Mouse (Mus musculus) frontal cortex, postnatal 10 days (tissue): Measurements from ENCODE around the gene Cog4.
"Not testable (repeated sequence)": the region's sequence is repeated elsewhere in the genome, so short reads cannot be mapped to it uniquely, and the experiment has no call there.

Experiments used
- DNase-seq, 2 experiments: peaks; one replicate each; pipeline ENCODE4 v3.0.0; 2022; ENCODE audit warnings: low spot score in 2 of 2, mixed read lengths in 1 of 2

Cog4 gene

DNA sequence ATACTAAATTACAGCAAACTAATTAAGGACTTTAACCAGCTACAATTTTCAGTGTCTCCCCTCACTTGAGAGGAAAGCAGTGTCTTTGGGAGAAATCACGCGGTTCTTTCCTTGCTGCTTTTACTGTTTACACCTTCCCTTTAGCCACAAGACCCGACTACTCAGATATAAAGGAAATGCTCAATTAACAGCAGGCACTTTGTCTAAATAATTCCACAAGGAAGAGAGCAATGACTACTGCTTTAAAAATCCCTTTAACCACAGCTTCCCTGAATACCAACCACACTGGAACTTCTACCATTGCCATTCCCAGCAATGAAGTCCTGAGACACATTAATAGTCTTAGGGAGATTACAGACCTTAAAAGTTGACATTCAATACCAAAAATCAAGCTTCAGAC is 17.9 kb upstream of the Cog4 start:
- no peak for DNase-seq

DNA sequence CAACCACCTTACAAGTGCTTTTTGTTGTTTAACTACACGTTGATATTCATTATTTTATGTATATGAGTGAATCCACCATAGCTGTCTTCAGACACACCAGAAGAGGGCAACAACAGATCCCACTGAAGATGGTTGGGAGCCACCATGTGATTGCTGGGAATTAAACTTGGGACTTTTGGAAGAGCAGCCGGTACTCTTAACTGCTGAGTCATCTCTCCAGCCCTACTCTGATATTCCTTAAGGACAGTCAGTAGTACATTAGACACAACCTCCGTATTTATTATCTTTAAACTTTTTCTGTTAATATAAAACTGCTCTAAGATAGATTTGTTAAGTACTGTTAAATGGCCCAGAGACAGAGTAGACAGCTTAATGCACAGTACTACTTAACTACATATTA is 14.4 kb upstream of the Cog4 start:
- no peak for DNase-seq

- no peak for DNase-seq
Observed at GRCm38 (mm10) chr8:110842012-110842574, 4.3 kb upstream of the Cog4 start.

- DNase-seq, result no peak
Observed at GRCm38 (mm10) chr8:110843207-110843606, 3.2 kb upstream of the Cog4 start.

- no peak for DNase-seq
Observed at GRCm38 (mm10) chr8:110844941-110845340, 1.5 kb upstream of the Cog4 start.

- no peak for DNase-seq
Observed at GRCm38 (mm10) chr8:110845821-110846404, 487 bp upstream of the Cog4 start.

GRCm38 (mm10) chr8:110847171-110847549 is 760 bp downstream of the Cog4 start:
- DNase-seq, result no peak

DNA sequence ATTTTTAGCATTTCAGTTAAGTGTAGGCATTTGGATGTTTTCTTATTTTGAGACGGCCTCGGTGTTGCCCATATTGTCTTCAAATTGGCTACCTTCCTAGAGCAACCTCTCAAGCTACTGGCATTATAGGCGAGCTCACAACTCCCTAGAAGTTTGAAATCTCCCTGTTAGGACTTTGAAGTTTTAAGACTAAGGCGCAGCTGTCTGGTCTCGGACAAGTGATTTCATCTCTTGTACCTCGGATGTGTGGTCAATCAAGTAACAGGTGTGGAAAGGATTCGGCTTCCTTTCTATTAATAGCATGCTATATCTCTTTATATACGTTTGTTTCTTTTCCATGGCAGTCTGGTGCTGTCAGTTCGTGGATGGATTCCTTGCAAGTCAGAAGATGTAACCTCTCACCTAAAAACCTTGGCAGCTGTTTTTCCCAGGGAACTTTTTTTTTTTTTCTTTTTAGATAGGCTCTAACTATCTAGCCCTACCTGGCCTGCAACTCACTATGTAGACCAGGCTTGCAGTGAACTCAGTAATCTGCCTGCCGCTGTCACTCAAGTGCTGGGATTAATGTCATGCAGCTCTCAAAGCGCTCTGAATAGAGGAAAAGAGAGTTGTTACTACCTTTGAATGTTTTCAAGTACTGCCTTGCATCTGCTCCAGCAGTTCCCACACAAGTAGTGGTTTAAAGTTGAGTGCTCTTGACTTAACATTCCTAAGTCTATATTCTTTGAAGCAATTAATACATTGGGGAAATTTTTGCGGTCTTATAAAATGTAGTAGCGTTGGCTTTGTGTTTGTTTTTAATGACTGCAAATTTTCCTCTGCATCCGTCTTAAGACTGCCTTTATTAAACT is 1.5 kb downstream of the Cog4 start:
- DNase-seq, result no peak

GRCm38 (mm10) chr8:110851186-110851585 is 4.8 kb downstream of the Cog4 start:
- DNase-seq, result no peak

DNA sequence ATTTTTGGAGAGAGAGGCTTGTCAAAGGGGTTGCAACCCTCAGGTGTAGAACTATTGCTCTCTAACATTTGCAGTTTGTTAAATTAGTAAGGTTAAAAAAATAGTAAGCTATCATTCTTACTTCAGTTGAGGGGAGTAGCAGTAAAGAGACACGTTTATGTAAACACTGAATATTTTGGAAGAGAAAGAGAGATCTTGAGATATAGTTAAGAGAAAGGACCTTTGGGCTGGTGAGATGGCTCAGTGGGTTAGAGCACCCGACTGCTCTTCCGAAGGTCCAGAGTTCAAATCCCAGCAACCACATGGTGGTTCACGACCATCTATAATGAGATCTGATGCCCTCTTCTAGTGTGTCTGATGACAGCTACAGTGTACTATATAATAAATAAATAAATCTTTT is 9.7 kb downstream of the Cog4 start:
- DNase-seq, result not testable (repeated sequence)

- DNase-seq, result no peak
Observed at GRCm38 (mm10) chr8:110856760-110857461, 10.5 kb downstream of the Cog4 start.

GRCm38 (mm10) chr8:110859651-110860501 is 13.5 kb downstream of the Cog4 start:
- DNase-seq, result no peak

DNA sequence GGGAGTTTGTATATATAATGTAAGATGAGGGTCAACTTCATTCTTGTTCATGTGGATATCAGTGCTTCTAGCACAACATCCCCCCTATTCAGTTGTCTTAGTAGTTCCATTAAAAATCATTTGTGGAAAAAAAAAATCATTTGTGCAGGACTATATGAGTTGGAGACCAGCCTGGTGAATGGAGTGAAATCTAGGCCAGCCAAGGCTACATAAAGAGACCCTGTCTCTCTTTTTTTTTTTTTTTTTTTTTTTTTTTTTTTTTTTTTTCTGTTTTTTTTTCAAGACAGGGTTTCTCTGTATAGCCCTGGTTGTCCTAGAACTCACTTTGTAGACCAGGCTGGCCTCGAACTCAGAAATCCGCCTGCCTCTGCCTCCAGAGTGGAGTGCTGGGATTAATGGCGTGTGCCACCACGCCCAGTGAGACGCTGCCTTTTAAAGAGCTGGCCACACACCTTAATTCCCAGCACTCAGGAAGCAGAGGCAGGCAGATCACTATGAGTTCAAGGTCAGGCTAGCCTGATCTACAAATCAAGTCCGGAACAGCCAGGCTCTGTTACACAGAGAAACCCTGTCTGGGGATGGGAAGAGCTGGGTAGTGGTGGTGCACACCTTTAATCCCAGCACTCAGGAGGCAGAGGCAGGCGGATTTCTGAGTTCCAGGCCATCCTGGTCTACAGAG is 15.1 kb downstream of the Cog4 start:
- DNase-seq, result not testable (repeated sequence)

DNA sequence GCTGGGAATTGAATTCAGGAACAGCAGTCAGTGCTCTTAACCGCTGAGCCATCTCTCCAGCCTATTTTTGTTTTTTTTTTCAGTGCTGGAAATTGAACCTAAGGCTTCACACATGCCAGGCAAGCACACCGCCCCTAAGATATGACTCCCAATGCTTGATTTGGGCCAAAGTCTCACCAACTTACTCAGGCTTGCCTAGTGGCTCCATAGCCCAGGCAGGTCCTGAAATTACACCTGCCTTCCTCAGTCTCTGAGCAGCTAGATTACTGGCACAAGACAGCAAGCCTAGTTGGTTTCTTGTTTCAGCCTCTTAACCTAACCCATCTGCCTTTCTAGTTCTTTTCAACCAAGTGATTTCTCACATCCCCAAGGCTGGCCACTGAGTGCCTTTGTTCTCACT is 24.1 kb downstream of the Cog4 start:
- no peak for DNase-seq

GRCm38 (mm10) chr8:110877862-110878261 is 31.5 kb downstream of the Cog4 start:
- DNase-seq, result no peak

GRCm38 (mm10) chr8:110881741-110882310 is 35.4 kb downstream of the Cog4 start:
- DNase-seq, result no peak

GRCm38 (mm10) chr8:110883824-110884223 is 37.4 kb downstream of the Cog4 start:
- DNase-seq, result no peak

DNA sequence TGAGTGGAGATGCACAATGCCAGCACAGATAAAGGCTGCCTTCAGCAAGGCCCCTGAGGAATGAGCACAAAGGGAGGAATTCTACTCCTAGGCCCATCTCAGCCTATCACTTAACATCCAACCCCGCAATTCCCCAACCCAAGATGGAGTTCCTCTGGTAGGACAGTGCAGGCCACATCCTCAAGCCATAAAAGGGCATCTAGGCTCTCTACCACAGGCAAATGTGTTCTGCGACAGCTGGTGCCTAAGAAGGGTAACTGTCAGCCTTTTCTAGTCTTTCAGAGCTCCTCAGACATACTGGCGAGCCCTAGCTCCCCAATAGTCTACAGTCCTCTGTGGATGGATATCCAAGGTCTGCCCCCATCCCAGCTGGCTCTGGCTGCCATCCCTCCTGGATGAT is 40.2 kb downstream of the Cog4 start:
- no peak for DNase-seq

DNA sequence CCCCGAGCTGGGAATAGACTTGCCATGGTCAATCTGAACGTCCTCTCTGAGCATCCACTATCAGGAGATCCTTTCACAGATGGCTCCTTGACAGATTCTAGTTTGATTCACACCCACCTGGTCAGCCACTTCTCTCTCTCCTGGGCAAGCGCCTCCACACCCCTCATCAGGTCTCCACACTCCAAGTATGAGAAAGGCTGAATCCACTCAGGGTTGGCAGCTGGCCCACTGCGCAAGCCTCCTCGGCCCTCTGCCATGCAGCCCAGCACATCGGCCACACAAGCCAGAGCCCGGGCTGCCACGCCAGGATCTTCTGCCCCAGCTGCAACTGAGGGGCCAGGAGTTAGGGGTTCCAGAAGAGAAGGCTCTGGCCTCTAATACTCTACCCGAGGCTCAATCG is 41.2 kb downstream of the Cog4 start:
- no peak for DNase-seq

DNA sequence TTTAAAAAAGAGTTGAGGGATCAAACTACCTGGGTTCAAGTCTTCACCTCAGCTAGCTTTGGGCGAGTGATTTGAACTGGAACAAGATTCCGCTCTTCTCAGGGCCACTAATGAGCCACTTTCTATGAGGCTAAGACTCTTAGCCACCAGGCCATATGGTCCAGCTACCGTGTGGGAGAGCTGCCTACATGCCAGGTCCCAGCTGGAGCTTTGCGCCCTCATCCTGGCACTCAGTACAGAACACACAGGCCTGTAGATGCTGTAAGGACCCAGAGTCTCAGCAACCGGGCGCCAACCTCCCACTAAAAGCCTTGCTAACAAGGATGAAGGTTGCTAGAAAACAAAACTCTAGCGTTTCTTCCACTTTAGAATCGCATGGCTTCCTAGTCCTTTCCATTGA is 42.0 kb downstream of the Cog4 start:
- no peak for DNase-seq

- DNase-seq, result no peak
Observed at GRCm38 (mm10) chr8:110888860-110889259, 42.5 kb downstream of the Cog4 start.
